Mouse (Mus musculus): Measurements from ENCODE around the gene Usp8. TPM values are rescaled to one million over a fixed set of nuclear protein-coding genes. Genes with fewer than 3 reads are reported as not detected.

Gene Usp8
- polyA plus RNA-seq, 1 experiment from 2014 or later: 36.9 TPM

- H3K9me3 ChIP-seq (ENCODE audit: control insufficient read depth, low read length): no peaks in the 10 kb centered on the region
- no peaks in the 10 kb centered on the region for H3K36me3 ChIP-seq (ENCODE audit: control insufficient read depth, insufficient read depth, low read length)
- no peak for DNase-seq (ENCODE audit: low spot score)
- no peak overlapping the region for H3K27ac ChIP-seq (ENCODE audit: low read depth)
- no peaks in the 10 kb centered on the region for H3K27me3 ChIP-seq (replicated peaks; ENCODE audit: control insufficient read depth, insufficient read depth, low read length)
- H3K4me2 ChIP-seq (ENCODE audit: low read length): no peak overlapping the region
- ATAC-seq (replicated peaks; ENCODE audit: low FRiP score, low TSS enrichment, low read depth): no peak
- no peak overlapping the region; the same call in 1 of the 2 replicates for H3K9ac ChIP-seq (ENCODE audit: low read length)
- 90% methylated on average over 10 of the region's 10 CpGs for WGBS
- no peaks in the 10 kb centered on the region for H3K4me1 ChIP-seq (replicated peaks; ENCODE audit: control insufficient read depth, insufficient read depth, low read length)
- H3K4me3 ChIP-seq (ENCODE audit: low read depth, low read length): no peak overlapping the region
Observed at GRCm38 (mm10) chr2:126780286-126780685, 73.2 kb downstream of the Usp8 start.

- no peak overlapping the region for H3K4me3 ChIP-seq (ENCODE audit: low read depth, low read length)
- no peaks in the 10 kb centered on the region for H3K9me3 ChIP-seq (ENCODE audit: control insufficient read depth, low read length)
- no peaks in the 10 kb centered on the region for H3K4me1 ChIP-seq (replicated peaks; ENCODE audit: control insufficient read depth, insufficient read depth, low read length)
- H3K27ac ChIP-seq (ENCODE audit: low read depth): no peak overlapping the region
- no peaks in the 10 kb centered on the region for H3K36me3 ChIP-seq (ENCODE audit: control insufficient read depth, insufficient read depth, low read length)
- ATAC-seq (replicated peaks; ENCODE audit: low FRiP score, low TSS enrichment, low read depth): no peak
- no peak for DNase-seq (ENCODE audit: low spot score)
- no peak overlapping the region for H3K4me2 ChIP-seq (ENCODE audit: low read length)
- no peaks in the 10 kb centered on the region for H3K27me3 ChIP-seq (replicated peaks; ENCODE audit: control insufficient read depth, insufficient read depth, low read length)
- WGBS: 81% methylated on average over 1 of the region's 1 CpGs
- H3K9ac ChIP-seq (ENCODE audit: low read length): no peak overlapping the region
Observed at GRCm38 (mm10) chr2:126781478-126781877, 74.3 kb downstream of the Usp8 start.

- ATAC-seq (replicated peaks; ENCODE audit: low FRiP score, low TSS enrichment, low read depth): no peak
Observed at GRCm38 (mm10) chr2:126782433-126782832, 75.3 kb downstream of the Usp8 start.

GRCm38 (mm10) chr2:126783370-126783769 is 76.2 kb downstream of the Usp8 start, which contains the start of gene Usp50:
Gene Usp50 (minus strand): TSS chr2:126783470.
- no peak for ATAC-seq (replicated peaks; ENCODE audit: low FRiP score, low TSS enrichment, low read depth)
- H3K4me3 ChIP-seq (ENCODE audit: low read depth, low read length): no peak within 1 kb of the TSS
- no peak within 1 kb of the TSS for H3K4me2 ChIP-seq (ENCODE audit: low read length)
- 66% methylated on average over 4 of the region's 4 CpGs for WGBS
- H3K27me3 ChIP-seq (replicated peaks; ENCODE audit: control insufficient read depth, insufficient read depth, low read length): no peaks in the 10 kb centered on the region
- H3K9me3 ChIP-seq (ENCODE audit: control insufficient read depth, low read length): no peaks in the 10 kb centered on the region
- H3K9ac ChIP-seq (ENCODE audit: low read length): no peak within 1 kb of the TSS
- H3K27ac ChIP-seq (ENCODE audit: low read depth): no peak within 1 kb of the TSS
- 0 out of 2 replicates have a peak, but pooled peaks cover 3% of the 10 kb centered on the region for H3K4me1 ChIP-seq (replicated peaks; ENCODE audit: control insufficient read depth, insufficient read depth, low read length)
- DNase-seq (ENCODE audit: low spot score): peak; percentile 38
- H3K36me3 ChIP-seq (ENCODE audit: control insufficient read depth, insufficient read depth, low read length): no peaks in the 10 kb centered on the region

More at GRCm38 (mm10) chr2:126782433-126782832, 75.3 kb downstream of the Usp8 start:
- Histone ChIP-seq H3K9ac (ENCODE audit: low read length) (no peak overlapping the region), H3K27ac (ENCODE audit: low read depth) (no peak overlapping the region), H3K9me3 (ENCODE audit: control insufficient read depth, low read length) (no peaks in the 10 kb centered on the region), H3K36me3 (ENCODE audit: control insufficient read depth, insufficient read depth, low read length) (no peaks in the 10 kb centered on the region), H3K4me3 (ENCODE audit: low read depth, low read length) (no peak overlapping the region), H3K4me2 (ENCODE audit: low read length) (no peak overlapping the region), H3K27me3 (replicated peaks; ENCODE audit: control insufficient read depth, insufficient read depth, low read length) (no peaks in the 10 kb centered on the region), H3K4me1 (replicated peaks; ENCODE audit: control insufficient read depth, insufficient read depth, low read length) (0 out of 2 replicates have a peak, but pooled peaks cover under 1% of the 10 kb centered on the region)
- WGBS: 74% methylated on average over 3 of the region's 3 CpGs
- DNase-seq (ENCODE audit: low spot score): no peak

GRCm38 (mm10) chr2:126787721-126788342 is 80.7 kb downstream of the Usp8 start:
- Histone ChIP-seq H3K36me3 (ENCODE audit: control insufficient read depth, insufficient read depth, low read length) (peaks cover 24% of the 10 kb centered on the region), H3K9ac (ENCODE audit: low read length) (no peak overlapping the region), H3K27ac (ENCODE audit: low read depth) (peak overlapping the region; percentile 35), H3K4me2 (ENCODE audit: low read length) (no peak overlapping the region), H3K4me1 (replicated peaks; ENCODE audit: control insufficient read depth, insufficient read depth, low read length) (0 out of 2 replicates have a peak, but pooled peaks cover 3% of the 10 kb centered on the region), H3K4me3 (ENCODE audit: low read depth, low read length) (no peak overlapping the region), H3K9me3 (ENCODE audit: control insufficient read depth, low read length) (no peaks in the 10 kb centered on the region), H3K27me3 (replicated peaks; ENCODE audit: control insufficient read depth, insufficient read depth, low read length) (no peaks in the 10 kb centered on the region)
- 29% methylated on average over 9 of the region's 9 CpGs for WGBS
- ATAC-seq (replicated peaks; ENCODE audit: low FRiP score, low TSS enrichment, low read depth) (peak; percentile 48; the same call in 1 of the 2 replicates), DNase-seq (ENCODE audit: low spot score) (no peak)

- no peak overlapping the region for H3K4me3 ChIP-seq (ENCODE audit: low read depth, low read length)
- ATAC-seq (replicated peaks; ENCODE audit: low FRiP score, low TSS enrichment, low read depth): no peak
- no peaks in the 10 kb centered on the region for H3K9me3 ChIP-seq (ENCODE audit: control insufficient read depth, low read length)
- 0 out of 2 replicates have a peak, but pooled peaks cover under 1% of the 10 kb centered on the region for H3K4me1 ChIP-seq (replicated peaks; ENCODE audit: control insufficient read depth, insufficient read depth, low read length)
- no peaks in the 10 kb centered on the region for H3K27me3 ChIP-seq (replicated peaks; ENCODE audit: control insufficient read depth, insufficient read depth, low read length)
- H3K36me3 ChIP-seq (ENCODE audit: control insufficient read depth, insufficient read depth, low read length): peaks cover 60% of the 10 kb centered on the region
- H3K4me2 ChIP-seq (ENCODE audit: low read length): no peak overlapping the region
- H3K27ac ChIP-seq (ENCODE audit: low read depth): no peak overlapping the region
- WGBS: 74% methylated on average over 5 of the region's 5 CpGs
- H3K9ac ChIP-seq (ENCODE audit: low read length): no peak overlapping the region
- DNase-seq (ENCODE audit: low spot score): no peak
Observed at GRCm38 (mm10) chr2:126792611-126793010, 85.5 kb downstream of the Usp8 start.

GRCm38 (mm10) chr2:126795708-126796107 is 88.6 kb downstream of the Usp8 start:
- DNase-seq (ENCODE audit: low spot score) (no peak), ATAC-seq (replicated peaks; ENCODE audit: low FRiP score, low TSS enrichment, low read depth) (no peak)
- Histone ChIP-seq H3K9me3 (ENCODE audit: control insufficient read depth, low read length) (no peaks in the 10 kb centered on the region), H3K27me3 (replicated peaks; ENCODE audit: control insufficient read depth, insufficient read depth, low read length) (no peaks in the 10 kb centered on the region), H3K4me2 (ENCODE audit: low read length) (no peak overlapping the region), H3K9ac (ENCODE audit: low read length) (no peak overlapping the region), H3K4me3 (ENCODE audit: low read depth, low read length) (no peak overlapping the region), H3K36me3 (ENCODE audit: control insufficient read depth, insufficient read depth, low read length) (peaks cover 83% of the 10 kb centered on the region), H3K27ac (ENCODE audit: low read depth) (no peak overlapping the region), H3K4me1 (replicated peaks; ENCODE audit: control insufficient read depth, insufficient read depth, low read length) (no peaks in the 10 kb centered on the region)
- 82% methylated on average over 3 of the region's 3 CpGs for WGBS

GRCm38 (mm10) chr2:126798455-126798854 is 91.3 kb downstream of the Usp8 start:
- ATAC-seq (replicated peaks; ENCODE audit: low FRiP score, low TSS enrichment, low read depth): no peak
- H3K4me3 ChIP-seq (ENCODE audit: low read depth, low read length): no peak overlapping the region
- DNase-seq (ENCODE audit: low spot score): no peak
- H3K9me3 ChIP-seq (ENCODE audit: control insufficient read depth, low read length): no peaks in the 10 kb centered on the region
- 80% methylated on average over 5 of the region's 5 CpGs for WGBS
- no peak overlapping the region for H3K4me2 ChIP-seq (ENCODE audit: low read length)
- H3K27me3 ChIP-seq (replicated peaks; ENCODE audit: control insufficient read depth, insufficient read depth, low read length): no peaks in the 10 kb centered on the region
- peaks cover 80% of the 10 kb centered on the region for H3K36me3 ChIP-seq (ENCODE audit: control insufficient read depth, insufficient read depth, low read length)
- H3K27ac ChIP-seq (ENCODE audit: low read depth): no peak overlapping the region
- H3K9ac ChIP-seq (ENCODE audit: low read length): no peak overlapping the region
- H3K4me1 ChIP-seq (replicated peaks; ENCODE audit: control insufficient read depth, insufficient read depth, low read length): no peaks in the 10 kb centered on the region

GRCm38 (mm10) chr2:126801980-126802379 is 94.9 kb downstream of the Usp8 start:
- 95% methylated on average over 3 of the region's 3 CpGs for WGBS
- H3K4me3 ChIP-seq (ENCODE audit: low read depth, low read length): no peak overlapping the region
- no peaks in the 10 kb centered on the region for H3K9me3 ChIP-seq (ENCODE audit: control insufficient read depth, low read length)
- H3K4me2 ChIP-seq (ENCODE audit: low read length): no peak overlapping the region
- no peaks in the 10 kb centered on the region for H3K4me1 ChIP-seq (replicated peaks; ENCODE audit: control insufficient read depth, insufficient read depth, low read length)
- no peak overlapping the region for H3K27ac ChIP-seq (ENCODE audit: low read depth)
- peaks cover 82% of the 10 kb centered on the region for H3K36me3 ChIP-seq (ENCODE audit: control insufficient read depth, insufficient read depth, low read length)
- no peak for ATAC-seq (replicated peaks; ENCODE audit: low FRiP score, low TSS enrichment, low read depth)
- H3K27me3 ChIP-seq (replicated peaks; ENCODE audit: control insufficient read depth, insufficient read depth, low read length): no peaks in the 10 kb centered on the region
- no peak overlapping the region for H3K9ac ChIP-seq (ENCODE audit: low read length)
- DNase-seq (ENCODE audit: low spot score): no peak

All from intestine, embryonic 14.5 days (tissue).